Mouse (Mus musculus): ENCODE measurements at regions not wholly inside any gene's neighbourhood (a gene's known extent, or its start where the extent isn't known, plus 50 kb on each side); places are given as distances from the start of the nearest gene placed in this dataset.
A peak's percentile ranks its signal among the peaks of the same experiment; 100 is the strongest.
"Not testable (repeated sequence)": the region's sequence is repeated elsewhere in the genome, so short reads cannot be mapped to it uniquely, and the experiment has no call there.

DNA sequence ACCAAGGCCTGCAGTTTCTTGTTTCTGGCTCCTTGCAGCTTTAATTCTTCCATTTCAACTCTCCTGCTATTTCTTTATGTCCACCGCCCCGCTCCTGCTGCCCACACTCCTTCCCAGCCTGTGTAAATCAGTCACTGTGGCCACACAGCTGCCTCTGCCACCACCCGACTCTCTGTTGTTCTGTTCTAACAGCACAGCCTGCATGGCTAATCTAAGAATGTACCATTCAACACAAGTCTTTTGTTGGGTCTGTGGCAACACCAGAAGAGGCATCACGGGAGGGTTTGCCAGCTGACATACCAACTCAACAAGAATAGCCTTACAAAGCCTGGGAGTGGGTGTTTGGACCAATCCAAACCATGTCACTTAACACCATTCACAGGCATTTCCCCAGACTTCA lies 264.9 kb upstream of the Pum3 start:
- DNase-seq (ENCODE audit: low spot score) = no peak

DNA sequence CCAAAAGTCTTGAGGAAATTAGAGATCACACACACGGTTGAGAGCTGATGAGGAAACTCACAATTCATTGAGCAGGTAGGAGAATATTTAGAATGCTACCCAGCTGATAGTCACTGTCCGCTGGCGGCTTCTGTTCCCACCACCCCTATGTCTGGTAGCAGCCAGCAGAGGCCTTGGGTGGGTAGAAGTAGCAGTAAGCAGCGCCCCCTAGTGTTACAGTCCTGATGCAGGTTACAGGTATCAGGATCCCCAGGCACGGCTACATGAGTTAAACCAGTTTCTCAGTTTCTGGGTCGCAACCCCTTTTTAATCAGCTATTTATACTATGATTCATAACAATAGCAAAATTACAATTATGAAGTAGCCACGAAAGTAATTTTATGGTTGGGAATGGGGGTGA lies 264.1 kb upstream of the Pum3 start:
- DNase-seq (ENCODE audit: low spot score) = peak; percentile 39

DNA sequence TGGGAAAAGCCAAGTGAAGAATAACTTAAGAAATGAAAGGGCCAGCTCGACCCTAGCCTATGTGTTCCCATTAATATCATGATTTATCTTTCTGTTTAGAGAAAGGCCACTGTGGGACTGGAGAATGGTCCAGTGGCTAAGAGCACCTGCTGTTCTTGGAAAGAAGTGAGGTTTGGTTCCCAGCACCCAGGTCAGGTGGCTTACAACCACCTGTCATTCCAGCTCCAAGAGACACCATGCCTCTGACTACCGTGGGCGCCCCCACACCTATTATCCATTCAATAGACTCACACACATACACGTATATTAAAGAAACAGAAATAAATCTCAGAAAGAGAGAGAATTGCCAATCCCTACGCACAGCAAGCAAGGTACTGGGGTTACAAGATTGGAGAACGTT lies 263.3 kb upstream of the Pum3 start:
- no peak for DNase-seq (ENCODE audit: low spot score)

DNA sequence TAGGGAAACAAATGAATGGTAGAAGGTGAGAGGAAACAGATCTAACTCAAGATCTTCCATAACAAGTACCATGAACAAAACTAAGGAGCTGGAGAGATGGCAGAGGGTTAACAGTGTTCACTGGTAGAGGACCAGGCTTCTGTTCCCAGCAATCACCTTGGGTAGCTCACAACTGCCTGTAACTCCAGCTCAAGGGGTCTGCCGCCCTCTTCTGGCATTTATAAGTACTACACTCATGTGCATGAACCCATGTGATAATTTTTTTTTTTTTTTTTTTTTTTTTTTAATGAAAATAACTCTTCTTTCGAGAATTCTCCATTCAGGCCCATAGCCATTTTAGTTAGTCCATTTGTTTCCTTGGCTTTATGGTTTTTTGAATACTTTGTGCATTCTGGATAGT lies 253.8 kb upstream of the Pum3 start:
- peak; percentile 34 for DNase-seq (ENCODE audit: low spot score)

DNA sequence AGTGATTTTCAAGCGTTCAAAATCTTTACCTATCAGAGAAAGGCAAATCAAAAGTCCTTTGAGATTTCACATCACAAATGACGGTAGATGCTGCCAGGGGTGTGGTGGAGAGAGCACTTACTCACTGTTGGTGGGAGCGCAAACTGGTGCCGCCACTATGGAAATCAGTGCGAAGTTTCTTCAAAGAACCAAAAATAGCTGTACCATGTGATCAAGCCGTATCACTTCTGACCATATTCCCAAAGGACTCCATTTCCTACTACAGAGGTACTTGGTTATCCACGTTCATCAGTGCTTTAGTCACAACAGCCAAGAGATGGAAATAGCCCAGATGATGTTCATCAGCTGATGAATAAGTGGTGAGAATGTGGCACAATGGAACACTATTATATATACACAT lies 249.8 kb upstream of the Pum3 start:
- DNase-seq (ENCODE audit: low spot score) = no peak

DNA sequence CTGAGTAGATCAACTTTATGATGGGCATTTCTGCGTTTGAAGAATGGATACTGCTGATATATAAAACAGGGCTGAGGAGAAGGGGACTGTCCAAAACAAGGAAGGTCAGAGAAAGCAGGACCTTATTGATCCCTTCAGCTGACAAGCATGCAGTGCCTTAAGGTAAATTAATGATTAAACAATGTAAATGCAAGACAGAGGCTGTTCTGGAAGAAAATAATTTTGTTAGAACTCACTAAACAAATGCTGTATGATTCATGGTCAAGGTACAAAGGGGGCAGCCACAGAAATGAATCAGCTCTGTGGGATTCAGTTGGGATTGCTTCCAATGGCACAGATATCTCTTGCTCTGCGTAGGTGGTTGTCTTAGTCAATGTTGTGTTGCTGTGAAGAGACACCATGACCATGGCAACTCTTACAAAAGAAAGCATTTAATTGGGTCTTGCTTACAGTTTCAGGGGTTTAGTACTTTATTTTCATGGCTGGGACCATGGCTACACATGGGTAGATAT lies 243.1 kb upstream of the Pum3 start:
- no peak for DNase-seq (ENCODE audit: low spot score)

DNA sequence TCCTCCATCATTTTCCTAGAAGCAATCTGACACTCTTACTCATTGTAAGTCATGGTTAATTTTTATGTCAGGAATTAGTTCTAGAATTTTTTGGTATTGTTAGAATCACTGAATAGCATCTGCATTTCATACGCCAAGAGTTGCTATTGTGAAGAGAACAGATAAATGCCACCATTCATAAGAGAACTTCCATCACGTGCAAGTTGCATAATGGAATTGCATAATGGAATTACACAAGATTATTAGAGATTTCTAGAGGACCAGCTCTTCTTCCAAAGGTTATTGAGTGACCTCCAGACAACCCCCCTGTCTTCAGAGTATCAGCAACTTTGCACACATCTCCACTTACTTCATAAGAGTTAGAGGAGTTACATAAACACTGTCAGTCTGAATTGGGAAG lies 233.7 kb upstream of the Pum3 start:
- no peak for DNase-seq (ENCODE audit: low spot score)

DNA sequence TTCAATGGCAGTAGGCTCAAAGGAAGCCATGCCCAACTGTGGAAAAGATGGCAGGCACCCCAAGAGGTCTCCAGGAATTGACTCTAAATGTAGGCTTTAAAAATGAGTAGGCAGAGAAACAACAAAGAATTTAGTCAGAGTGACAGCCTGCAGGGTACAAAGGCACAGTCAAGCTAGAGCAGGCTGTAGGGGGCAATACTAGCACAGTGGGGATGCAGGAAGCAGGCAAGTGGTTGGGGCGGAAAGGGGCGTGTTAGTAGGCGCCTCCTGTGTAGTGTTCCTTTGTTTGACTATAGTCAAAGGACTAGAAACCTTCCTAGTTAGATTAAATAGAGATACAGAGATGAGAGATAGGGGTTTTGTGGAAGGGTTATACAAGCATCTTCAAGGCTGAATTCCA lies 211.4 kb upstream of the Pum3 start:
- no peak for DNase-seq (ENCODE audit: low spot score)

DNA sequence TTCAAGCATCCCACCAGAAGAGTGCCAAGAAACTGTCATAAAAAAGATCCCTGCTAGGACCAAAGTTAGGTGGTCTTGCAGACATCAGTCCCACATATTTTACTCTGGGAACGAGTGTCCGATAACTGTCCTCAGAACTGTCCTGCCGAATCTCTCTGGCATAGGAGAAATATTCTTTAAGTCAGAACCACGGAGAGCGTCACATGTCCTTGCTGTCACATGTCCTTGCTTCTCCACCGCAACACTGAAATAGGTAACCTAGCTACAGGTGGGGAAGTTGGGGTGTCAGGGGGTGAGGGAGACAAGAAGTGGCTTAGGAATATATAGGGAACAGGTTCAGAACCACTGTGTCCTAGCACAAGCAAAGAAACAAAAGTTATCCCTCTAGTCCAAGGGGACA lies 203.5 kb upstream of the Pum3 start:
- DNase-seq (ENCODE audit: low spot score) = no peak

DNA sequence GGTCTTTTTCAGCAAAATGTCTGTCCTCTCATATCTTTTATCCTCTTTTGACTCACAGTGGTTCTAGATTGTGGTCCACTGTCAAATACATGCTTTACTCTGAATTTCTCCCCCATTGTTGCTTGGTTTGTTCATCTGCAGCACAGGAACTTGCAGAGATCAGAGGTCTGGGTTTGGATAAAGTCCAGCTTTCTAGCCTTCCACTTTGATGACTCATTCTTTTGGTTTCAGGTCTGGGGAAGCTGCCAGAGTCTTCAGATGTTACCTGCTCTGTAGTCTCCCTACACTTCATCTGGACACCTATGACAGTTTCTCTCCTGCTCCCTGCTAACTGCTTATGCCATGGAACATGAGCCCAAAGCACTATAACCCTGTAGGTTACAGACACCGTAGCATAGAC lies 198.0 kb upstream of the Pum3 start:
- DNase-seq (ENCODE audit: low spot score) = no peak

DNA sequence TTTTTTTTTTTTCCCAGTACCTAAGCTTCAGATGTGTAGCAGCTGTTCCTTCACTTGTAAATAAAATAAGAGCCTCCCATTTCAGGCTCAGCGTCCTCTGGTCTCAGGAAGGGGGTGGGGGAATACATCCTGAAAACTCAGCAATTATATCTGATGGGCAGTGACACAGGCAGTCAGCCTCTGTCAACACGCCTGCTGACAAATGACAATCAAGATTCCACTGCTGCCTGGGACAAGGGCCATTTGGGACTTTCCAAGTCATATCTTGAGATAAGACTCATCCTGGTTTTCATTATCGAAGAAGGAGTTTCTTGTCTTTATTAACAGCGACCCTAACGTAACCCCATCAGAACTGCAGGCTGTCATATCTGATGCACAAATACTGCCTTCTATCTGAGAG lies 187.9 kb upstream of the Pum3 start:
- DNase-seq (ENCODE audit: low spot score) = no peak

DNA sequence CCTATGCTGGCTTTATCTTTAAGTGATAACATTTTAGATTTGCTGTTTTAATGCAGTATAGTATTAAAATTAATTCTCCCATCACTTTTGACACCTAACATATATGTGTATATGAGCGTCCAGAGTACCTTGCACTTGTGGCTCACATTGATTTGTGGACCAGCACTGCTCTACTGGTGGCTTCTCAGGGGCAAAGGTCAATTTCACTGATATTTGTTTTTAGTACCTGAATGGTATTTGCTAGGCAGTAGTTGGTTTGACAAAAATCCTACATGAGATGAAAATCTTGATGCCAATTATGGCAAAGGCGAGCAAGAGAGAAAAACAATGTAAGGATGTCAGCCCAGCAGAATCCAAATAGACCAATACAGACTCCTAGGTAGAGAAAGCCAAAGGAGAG lies 177.3 kb upstream of the Pum3 start:
- no peak for DNase-seq (ENCODE audit: low spot score)

DNA sequence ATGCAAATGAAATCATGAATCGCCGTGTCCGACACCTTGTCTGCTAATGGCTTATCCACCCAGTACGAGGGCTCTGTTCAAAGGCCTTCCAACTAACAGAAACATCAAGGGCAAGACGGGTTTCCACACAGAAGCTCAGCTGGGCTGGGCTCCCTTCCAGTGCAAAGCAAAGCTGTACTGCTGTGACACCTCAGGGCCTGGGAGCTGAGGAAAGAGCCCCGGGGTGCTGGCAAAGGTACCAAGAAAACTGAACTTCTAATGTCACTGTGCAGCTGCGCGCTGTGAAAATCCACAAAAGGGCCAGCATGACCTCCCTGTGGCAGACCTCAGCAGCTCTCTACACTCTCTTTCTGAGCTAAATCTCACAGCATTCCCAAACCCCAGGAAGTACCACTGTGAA lies 173.7 kb upstream of the Pum3 start:
- DNase-seq (ENCODE audit: low spot score) = no peak

DNA sequence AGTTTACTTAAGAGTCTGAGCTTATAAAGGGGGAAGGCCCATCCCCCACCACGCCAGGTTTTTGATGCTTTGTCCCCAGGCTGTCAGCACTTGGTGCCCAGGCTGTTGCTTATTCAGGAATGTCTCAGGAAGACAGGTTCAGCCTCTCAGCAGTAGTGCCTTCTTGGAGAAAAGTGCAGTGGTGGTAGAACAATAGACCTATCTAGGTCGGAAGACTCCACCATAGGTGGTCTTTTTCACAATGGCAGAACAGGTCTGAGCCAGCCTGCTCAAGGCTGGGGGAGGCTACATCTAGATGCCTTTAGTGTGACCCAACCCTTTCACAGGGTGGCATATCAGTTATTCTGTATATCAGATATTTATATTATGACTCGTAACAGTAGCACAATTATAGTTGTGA lies 171.9 kb upstream of the Pum3 start:
- no peak for DNase-seq (ENCODE audit: low spot score)

DNA sequence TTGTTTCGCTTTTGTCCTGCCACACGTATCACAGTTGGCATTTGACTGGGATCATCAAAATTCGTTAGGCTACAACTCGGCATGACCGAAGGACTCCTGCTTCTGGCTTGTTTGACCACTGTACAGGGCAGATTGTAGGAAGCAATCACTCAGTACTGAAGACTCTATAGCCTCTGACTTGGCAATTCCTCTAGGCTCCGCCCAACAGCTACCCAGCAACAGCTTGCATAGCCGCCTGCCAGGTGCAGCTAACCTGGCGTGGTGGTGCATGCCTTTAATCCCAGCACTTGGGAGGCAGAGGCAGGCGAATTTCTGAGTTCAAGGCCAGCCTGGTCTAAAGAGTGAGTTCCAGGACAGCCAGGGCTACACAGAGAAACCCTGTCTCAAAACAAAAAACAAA lies 170.8 kb upstream of the Pum3 start:
- not testable (repeated sequence) for DNase-seq (ENCODE audit: low spot score)

DNA sequence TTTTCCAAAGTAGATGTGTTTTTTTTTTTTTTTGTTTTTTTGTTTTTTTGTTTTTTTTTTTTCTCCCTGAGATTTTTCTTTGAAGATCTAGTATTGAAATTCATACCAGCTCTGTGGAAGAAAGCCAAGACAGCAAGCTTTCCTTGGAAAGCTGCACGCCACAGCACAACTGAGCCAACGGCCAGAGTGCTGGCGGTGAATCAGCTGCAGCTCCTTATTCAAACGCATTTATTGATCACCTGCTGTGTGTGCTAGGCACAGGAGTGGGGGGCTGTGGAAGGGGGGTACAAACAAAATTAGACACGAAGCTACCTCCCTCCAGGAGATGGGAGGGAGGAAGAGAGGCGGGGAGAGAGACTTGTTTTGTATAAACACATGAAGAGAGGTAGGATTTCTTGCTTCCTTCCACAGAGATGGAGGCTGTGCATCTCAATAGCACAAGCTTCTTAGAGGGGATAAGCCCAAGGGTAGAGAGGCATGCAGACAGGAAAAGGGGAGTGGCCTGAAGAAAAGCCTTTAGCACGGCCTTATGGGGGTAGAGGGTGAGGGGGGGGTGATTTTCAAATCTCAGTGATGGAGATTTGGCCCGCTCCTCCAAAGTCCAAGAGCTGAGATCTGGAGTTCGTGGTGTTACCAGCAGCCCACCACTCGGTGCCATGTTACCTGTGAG lies 170.1 kb upstream of the Pum3 start:
- DNase-seq (ENCODE audit: low spot score) = no peak

DNA sequence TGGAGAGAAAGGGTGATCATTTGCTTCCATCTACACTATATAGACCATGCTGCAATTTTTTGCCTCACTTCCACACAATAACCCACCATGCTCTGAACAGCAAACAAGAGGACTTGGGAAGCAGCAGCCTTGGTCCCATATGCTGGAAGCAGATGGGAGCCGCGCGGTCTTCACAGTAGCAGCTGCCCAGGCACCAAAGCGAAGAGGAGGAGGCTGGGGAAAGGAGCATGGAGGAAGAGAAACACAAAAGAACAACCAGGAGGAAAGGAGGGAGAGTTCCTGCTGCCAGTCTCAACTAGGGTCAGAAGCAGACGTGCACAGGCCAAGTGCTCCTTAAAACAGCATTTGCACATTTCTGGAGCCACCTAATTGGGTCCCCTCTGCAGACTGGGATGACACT lies 168.7 kb upstream of the Pum3 start:
- no peak for DNase-seq (ENCODE audit: low spot score)

DNA sequence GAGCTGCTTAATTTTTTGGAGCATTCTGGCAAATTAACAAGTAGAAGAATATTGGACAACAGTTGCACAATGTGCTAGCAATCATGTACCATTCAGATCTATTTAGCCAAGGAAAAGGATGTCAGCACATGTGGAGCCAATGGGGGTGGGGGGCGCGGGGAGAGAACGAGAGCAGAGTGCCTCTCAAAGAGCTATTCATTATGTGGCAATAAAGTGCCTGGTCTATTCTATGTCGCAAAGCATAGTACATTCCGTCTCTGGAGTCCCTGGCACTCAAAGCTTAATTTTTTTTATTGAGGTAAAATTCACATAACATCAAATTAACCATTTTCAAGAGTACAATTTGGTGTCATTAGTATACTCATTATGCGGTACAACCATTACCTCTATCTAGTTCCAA lies 155.9 kb upstream of the Pum3 start:
- DNase-seq (ENCODE audit: low spot score) = no peak

DNA sequence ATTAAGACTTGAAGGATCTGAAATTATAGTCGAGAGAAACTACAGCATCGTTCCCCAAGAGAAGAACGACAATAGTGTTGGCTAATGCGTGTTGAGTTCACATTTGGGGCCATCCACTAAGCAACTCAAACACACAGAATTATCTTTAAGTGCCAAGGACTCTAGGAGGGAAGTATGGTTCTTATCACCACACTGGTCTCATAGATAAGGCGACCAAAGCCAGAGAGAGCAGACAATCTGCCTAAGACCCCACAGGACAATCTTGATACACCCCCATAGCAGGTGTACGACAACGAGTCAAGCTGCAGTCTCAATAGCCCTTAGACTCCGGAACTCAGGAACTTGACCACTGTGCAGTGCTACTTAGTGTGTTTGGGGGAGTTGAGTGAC lies 152.5 kb upstream of the Pum3 start:
- no peak for DNase-seq (ENCODE audit: low spot score)

DNA sequence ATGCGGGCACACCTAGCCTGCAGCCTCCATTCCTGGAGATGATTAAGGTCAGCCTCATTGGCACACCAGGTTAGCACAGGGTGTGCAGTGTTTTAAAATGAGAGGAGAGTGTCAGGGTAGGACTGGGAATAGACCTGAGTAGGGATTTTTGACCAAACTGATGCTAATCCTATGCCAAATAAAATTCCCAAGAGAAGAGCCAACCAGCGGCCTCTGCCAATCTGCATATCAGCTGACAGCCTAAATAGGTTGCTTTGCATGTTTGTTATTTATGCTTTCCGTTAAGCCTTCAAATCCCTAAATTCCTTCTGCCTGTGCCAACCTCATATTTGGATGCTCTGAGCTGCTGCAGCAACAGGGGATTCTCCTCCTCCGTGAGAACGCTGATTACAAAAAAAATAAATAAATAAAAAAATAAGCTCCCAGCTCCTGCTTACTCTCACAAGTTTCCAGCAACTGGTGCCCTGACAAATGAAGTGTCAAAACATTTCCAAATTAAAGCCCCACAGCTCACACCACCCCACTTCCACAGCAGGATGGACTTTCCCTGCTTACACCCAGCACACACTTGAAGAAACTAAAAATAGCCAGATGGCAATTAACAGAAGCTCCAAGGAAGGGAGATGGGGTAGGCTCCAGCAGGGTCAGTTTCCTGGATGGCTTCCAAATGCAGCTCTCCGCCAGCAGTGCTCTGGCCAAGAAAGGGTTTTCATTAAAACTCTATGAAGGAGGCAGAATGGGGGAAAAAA lies 151.9 kb upstream of the Pum3 start:
- DNase-seq (ENCODE audit: low spot score) = no peak

DNA sequence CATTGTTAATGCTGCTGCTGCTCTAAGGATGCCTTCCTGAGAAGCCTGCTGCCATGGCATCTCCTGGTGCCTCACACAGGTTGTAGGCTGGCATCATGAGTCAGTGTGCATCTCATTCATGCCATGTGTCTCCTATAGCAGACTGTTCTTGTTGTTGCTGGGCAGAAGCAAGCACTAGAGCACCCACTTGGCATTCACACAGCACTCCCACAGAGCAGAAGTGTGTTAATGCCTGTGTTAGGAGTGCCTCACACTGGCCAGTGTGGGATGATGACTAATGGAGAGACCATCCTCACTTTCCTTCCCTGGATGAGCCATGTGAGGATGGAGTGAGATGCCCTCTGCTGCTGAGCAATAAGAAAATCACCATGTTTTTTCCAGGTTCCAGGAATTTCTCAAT lies 146.9 kb upstream of the Pum3 start:
- no peak for DNase-seq (ENCODE audit: low spot score)

DNA sequence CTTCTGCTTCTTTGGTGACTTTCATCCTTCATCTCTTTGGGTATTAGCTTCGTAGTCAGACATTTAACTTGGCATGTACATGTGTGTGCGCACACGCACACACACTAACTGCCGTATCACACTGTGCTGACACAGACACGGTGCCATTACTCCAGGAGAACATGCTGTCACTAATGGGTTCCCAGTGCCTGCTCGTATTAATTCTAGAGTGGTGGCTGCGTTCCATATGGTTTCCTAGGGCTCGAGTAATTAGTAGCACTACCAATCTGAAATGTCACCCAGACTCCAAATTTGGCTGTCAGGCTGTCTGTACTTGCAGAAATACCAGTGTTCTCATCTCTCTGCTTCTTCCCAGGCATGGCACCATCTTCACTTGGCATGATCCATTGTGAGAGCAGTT lies 137.3 kb upstream of the Pum3 start:
- DNase-seq (ENCODE audit: low spot score) = no peak

DNA sequence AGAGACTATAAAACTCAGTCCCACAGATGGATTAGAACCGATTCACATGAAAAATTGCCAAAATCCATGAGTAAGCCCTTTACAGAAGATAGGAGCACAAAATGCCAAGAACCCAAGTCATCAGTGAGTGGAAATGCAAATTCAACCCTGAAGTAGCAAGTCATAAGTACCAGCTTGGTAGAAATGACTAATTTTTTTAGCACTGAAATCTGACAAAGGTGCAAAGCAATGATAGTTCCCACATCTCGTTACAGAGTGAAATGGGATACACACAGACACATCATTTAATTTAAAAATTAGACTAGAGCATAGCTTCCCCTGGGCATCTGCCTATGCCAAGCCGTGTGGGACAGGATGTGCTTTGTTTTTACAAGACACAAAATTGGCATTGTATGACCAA lies 136.4 kb upstream of the Pum3 start:
- DNase-seq (ENCODE audit: low spot score) = no peak

DNA sequence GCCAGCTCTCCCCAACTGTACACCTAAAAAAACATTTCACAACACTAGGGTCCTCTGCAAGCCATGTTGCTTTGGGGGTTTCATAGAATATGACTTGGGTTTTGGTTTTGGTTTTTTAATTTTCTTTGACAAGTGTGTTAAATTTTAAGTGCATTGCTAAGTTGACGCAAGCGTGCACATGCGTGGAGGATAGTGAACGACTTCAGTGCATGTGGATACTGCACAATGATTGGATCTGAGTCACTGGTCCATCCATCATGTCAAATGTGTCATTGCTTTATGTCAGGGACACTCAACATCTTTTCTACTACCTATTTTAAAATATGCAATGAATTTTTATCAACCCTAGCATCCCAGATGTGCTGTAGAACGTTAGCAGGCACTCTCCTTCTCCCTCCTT lies 134.5 kb upstream of the Pum3 start:
- DNase-seq (ENCODE audit: low spot score) = no peak
